Mouse (Mus musculus): ENCODE results near the gene Jph2.
"Not testable (repeated sequence)": the region's sequence is repeated elsewhere in the genome, so short reads cannot be mapped to it uniquely, and the experiment has no call there.

DNA sequence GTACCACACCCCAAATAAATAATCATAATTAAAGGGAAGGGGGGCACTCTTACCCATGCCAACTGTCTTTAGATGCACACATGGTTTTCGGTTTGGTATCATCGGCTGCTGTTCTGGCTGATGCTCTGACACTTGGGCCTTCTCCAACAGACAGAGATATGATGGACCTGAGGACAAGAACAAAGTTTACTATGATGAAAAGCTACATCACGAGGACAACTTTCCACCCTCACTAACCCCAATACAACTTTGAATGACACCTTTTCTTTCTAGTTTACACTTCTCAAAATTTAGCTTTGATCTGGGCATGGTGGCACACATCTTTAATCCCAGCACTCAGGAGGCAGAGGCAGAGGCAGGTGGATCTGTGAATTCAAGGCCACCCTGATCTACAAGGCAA, 13.6 kb upstream of the Jph2 start:
- TF ChIP-seq CTCF (IDR thresholded peaks at IDR 0.05; ENCODE audit: borderline replicate concordance, control insufficient read depth, extremely low read depth, insufficient read depth, low read length, poor library complexity); POLR2A (IDR thresholded peaks at IDR 0.05; ENCODE audit: control insufficient read depth, extremely low read depth, insufficient read depth, low read length, poor library complexity): not testable (repeated sequence)
